Mouse (Mus musculus): ENCODE measurements around the gene Ebf1. TPM values are rescaled to one million over a fixed set of nuclear protein-coding genes. Genes with fewer than 3 reads are reported as not detected.

The Ebf1 gene
- polyA plus RNA-seq, 1 experiment = 2.7 TPM

- no peak overlapping the region for H3K4me2 ChIP-seq (ENCODE audit: low read depth)
- no peaks in the 10 kb centered on the region for H3K79me2 ChIP-seq (ENCODE audit: control insufficient read depth, insufficient read depth)
- no peak for TF ChIP-seq SRF (IDR thresholded peaks at IDR 0.05; ENCODE audit: control insufficient read depth, insufficient read length, low read depth)
- no peak for TF ChIP-seq MYOD1 (IDR thresholded peaks at IDR 0.05; ENCODE audit: control insufficient read depth in 1 of 3, insufficient read length in 2 of 3, low read depth in 2 of 3)
- no peak for TF ChIP-seq CEBPB (IDR thresholded peaks at IDR 0.05; ENCODE audit: insufficient read depth, poor library complexity, severe bottlenecking)
- TF ChIP-seq TCF12 (IDR thresholded peaks at IDR 0.05; ENCODE audit: insufficient read depth, poor library complexity, severe bottlenecking) = no peak
- no peak overlapping the region for H3ac ChIP-seq (ENCODE audit: control insufficient read depth, insufficient read length)
- no peaks in the 10 kb centered on the region for H3K27me3 ChIP-seq (ENCODE audit: control insufficient read depth, insufficient read depth, insufficient read length)
- no peak overlapping the region for H3K4me3 ChIP-seq
- no peaks in the 10 kb centered on the region for H3K36me3 ChIP-seq (ENCODE audit: control insufficient read depth, insufficient read depth)
These were observed 186.9 kb downstream of the Ebf1 start for GRCm38 (mm10) chr11:44804046-44804445.

- TF ChIP-seq TCF12 (IDR thresholded peaks at IDR 0.05; ENCODE audit: insufficient read depth, poor library complexity, severe bottlenecking) (no peak), POLR2AphosphoS2 (IDR thresholded peaks at IDR 0.05; ENCODE audit: insufficient read length, low read depth) (no peak), USF1 (IDR thresholded peaks at IDR 0.05; ENCODE audit: low read depth) (no peak), MYOD1 (IDR thresholded peaks at IDR 0.05; ENCODE audit: control insufficient read depth in 1 of 3, insufficient read length in 2 of 3, low read depth in 2 of 3) (no peak), E2F4 (IDR thresholded peaks at IDR 0.05; ENCODE audit: insufficient read depth) (no peak), POLR2A (IDR thresholded peaks at IDR 0.05; ENCODE audit: insufficient read length, low read depth) (no peak), SRF (IDR thresholded peaks at IDR 0.05; ENCODE audit: control insufficient read depth, insufficient read length, low read depth) (no peak), MYOG (IDR thresholded peaks at IDR 0.05; ENCODE audit: control insufficient read depth in 1 of 3, insufficient read depth in 1 of 3, insufficient read length in 2 of 3, low read depth in 2 of 3) (no peak)
- Histone ChIP-seq H3ac (ENCODE audit: control insufficient read depth, insufficient read length) (no peak overlapping the region), H3K4me2 (ENCODE audit: low read depth) (no peak overlapping the region), H3K36me3 (ENCODE audit: control insufficient read depth, insufficient read depth) (no peaks in the 10 kb centered on the region), H3K27me3 (ENCODE audit: control insufficient read depth, insufficient read depth, insufficient read length) (no peaks in the 10 kb centered on the region), H3K79me2 (ENCODE audit: control insufficient read depth, insufficient read depth) (no peaks in the 10 kb centered on the region), H3K4me3 (no peak overlapping the region)
These were observed 189.5 kb downstream of the Ebf1 start for GRCm38 (mm10) chr11:44806589-44806988.

- Histone ChIP-seq H3K36me3 (ENCODE audit: control insufficient read depth, insufficient read depth) (no peaks in the 10 kb centered on the region), H3K4me2 (ENCODE audit: low read depth) (no peak overlapping the region), H3ac (ENCODE audit: control insufficient read depth, insufficient read length) (no peak overlapping the region), H3K79me2 (ENCODE audit: control insufficient read depth, insufficient read depth) (no peaks in the 10 kb centered on the region), H3K4me3 (no peak overlapping the region), H3K27me3 (ENCODE audit: control insufficient read depth, insufficient read depth, insufficient read length) (no peaks in the 10 kb centered on the region)
- no peak for TF ChIP-seq SRF (IDR thresholded peaks at IDR 0.05; ENCODE audit: control insufficient read depth, insufficient read length, low read depth)
- TF ChIP-seq MAX (IDR thresholded peaks at IDR 0.05; ENCODE audit: low read depth) = no peak
- TF ChIP-seq MYOG (IDR thresholded peaks at IDR 0.05; ENCODE audit: control insufficient read depth in 1 of 3, insufficient read depth in 1 of 3, insufficient read length in 2 of 3, low read depth in 2 of 3) = no peak
- no peak for TF ChIP-seq REST (IDR thresholded peaks at IDR 0.05; ENCODE audit: insufficient read depth, insufficient read length)
- TF ChIP-seq E2F4 (IDR thresholded peaks at IDR 0.05; ENCODE audit: insufficient read depth) = no peak
- no peak for TF ChIP-seq CEBPB (IDR thresholded peaks at IDR 0.05; ENCODE audit: insufficient read depth, poor library complexity, severe bottlenecking)
- TF ChIP-seq TCF12 (IDR thresholded peaks at IDR 0.05; ENCODE audit: insufficient read depth, poor library complexity, severe bottlenecking) = no peak
- TF ChIP-seq POLR2A (IDR thresholded peaks at IDR 0.05; ENCODE audit: insufficient read length, low read depth) = no peak
- TF ChIP-seq MYOD1 (IDR thresholded peaks at IDR 0.05; ENCODE audit: control insufficient read depth in 1 of 3, insufficient read length in 2 of 3, low read depth in 2 of 3) = no peak
- TF ChIP-seq TCF3 (IDR thresholded peaks at IDR 0.05; ENCODE audit: insufficient read length, low read depth) = no peak
- TF ChIP-seq POLR2AphosphoS2 (IDR thresholded peaks at IDR 0.05; ENCODE audit: insufficient read length, low read depth) = no peak
- no peak for TF ChIP-seq USF1 (IDR thresholded peaks at IDR 0.05; ENCODE audit: low read depth)
These were observed 191.9 kb downstream of the Ebf1 start for GRCm38 (mm10) chr11:44808855-44809546.

- Histone ChIP-seq H3K4me2 (ENCODE audit: low read depth) (no peak overlapping the region), H3K79me2 (ENCODE audit: control insufficient read depth, insufficient read depth) (no peaks in the 10 kb centered on the region), H3K27me3 (ENCODE audit: control insufficient read depth, insufficient read depth, insufficient read length) (no peaks in the 10 kb centered on the region), H3ac (ENCODE audit: control insufficient read depth, insufficient read length) (no peak overlapping the region), H3K36me3 (ENCODE audit: control insufficient read depth, insufficient read depth) (no peaks in the 10 kb centered on the region), H3K4me3 (no peak overlapping the region)
- TF ChIP-seq REST (IDR thresholded peaks at IDR 0.05; ENCODE audit: insufficient read depth, insufficient read length) (no peak), CEBPB (IDR thresholded peaks at IDR 0.05; ENCODE audit: insufficient read depth, poor library complexity, severe bottlenecking) (no peak), TCF3 (IDR thresholded peaks at IDR 0.05; ENCODE audit: insufficient read length, low read depth) (no peak), E2F4 (IDR thresholded peaks at IDR 0.05; ENCODE audit: insufficient read depth) (no peak), TCF12 (IDR thresholded peaks at IDR 0.05; ENCODE audit: insufficient read depth, poor library complexity, severe bottlenecking) (no peak)
These were observed 193.9 kb downstream of the Ebf1 start for GRCm38 (mm10) chr11:44811007-44811406.

GRCm38 (mm10) chr11:44812193-44812746 lies 195.2 kb downstream of the Ebf1 start:
- Histone ChIP-seq H3K27me3 (ENCODE audit: control insufficient read depth, insufficient read depth, insufficient read length) (no peaks in the 10 kb centered on the region), H3ac (ENCODE audit: control insufficient read depth, insufficient read length) (no peak overlapping the region), H3K36me3 (ENCODE audit: control insufficient read depth, insufficient read depth) (no peaks in the 10 kb centered on the region), H3K4me3 (no peak overlapping the region), H3K79me2 (ENCODE audit: control insufficient read depth, insufficient read depth) (no peaks in the 10 kb centered on the region), H3K4me2 (ENCODE audit: low read depth) (no peak overlapping the region)
- TF ChIP-seq TCF12 (IDR thresholded peaks at IDR 0.05; ENCODE audit: insufficient read depth, poor library complexity, severe bottlenecking) (no peak), CEBPB (IDR thresholded peaks at IDR 0.05; ENCODE audit: insufficient read depth, poor library complexity, severe bottlenecking) (no peak), TCF3 (IDR thresholded peaks at IDR 0.05; ENCODE audit: insufficient read length, low read depth) (no peak), REST (IDR thresholded peaks at IDR 0.05; ENCODE audit: insufficient read depth, insufficient read length) (no peak), E2F4 (IDR thresholded peaks at IDR 0.05; ENCODE audit: insufficient read depth) (no peak), SRF (IDR thresholded peaks at IDR 0.05; ENCODE audit: control insufficient read depth, insufficient read length, low read depth) (no peak), MYOG (IDR thresholded peaks at IDR 0.05; ENCODE audit: control insufficient read depth in 1 of 3, insufficient read depth in 1 of 3, insufficient read length in 2 of 3, low read depth in 2 of 3) (no peak), MAX (IDR thresholded peaks at IDR 0.05; ENCODE audit: low read depth) (no peak), POLR2A (IDR thresholded peaks at IDR 0.05; ENCODE audit: insufficient read length, low read depth) (no peak), MYOD1 (IDR thresholded peaks at IDR 0.05; ENCODE audit: control insufficient read depth in 1 of 3, insufficient read length in 2 of 3, low read depth in 2 of 3) (no peak), USF1 (IDR thresholded peaks at IDR 0.05; ENCODE audit: low read depth) (no peak), POLR2AphosphoS2 (IDR thresholded peaks at IDR 0.05; ENCODE audit: insufficient read length, low read depth) (no peak)

All from myocyte (in vitro differentiated cells).